Mouse (Mus musculus): ENCODE data around the gene Dab1. TPM values are rescaled to one million over a fixed set of nuclear protein-coding genes. Genes with fewer than 3 reads are reported as not detected.

Dab1 gene
- total and polyA plus RNA-seq, 2 experiments from 2014 or later: 47.9 to 109 TPM

DNA sequence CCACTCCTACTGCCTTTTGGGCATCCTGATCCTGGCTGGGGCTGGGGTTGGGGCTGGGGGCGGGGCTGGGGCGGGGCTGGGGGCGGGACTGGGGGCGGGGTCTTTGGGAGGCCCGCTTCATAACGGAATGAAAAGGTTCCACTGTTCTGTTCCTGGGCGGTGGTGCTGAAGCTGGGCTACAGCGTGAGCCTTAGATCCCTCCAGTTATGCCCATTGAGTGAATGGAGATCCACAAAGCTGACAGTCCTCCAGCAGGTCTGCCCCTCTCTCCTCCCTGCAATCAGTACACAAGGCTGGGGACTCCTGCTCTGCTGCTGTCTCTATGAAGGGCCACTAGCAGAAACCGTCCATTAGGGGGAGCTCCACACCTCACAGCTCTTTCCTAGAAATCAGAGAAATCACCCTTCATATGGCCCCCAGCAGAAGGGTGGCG is 895.4 kb downstream of the Dab1 start:
- H3K9me3 ChIP-seq (ENCODE audit: low read length): no peaks in the 10 kb centered on the region
- 5% methylated on average over 10 of the region's 10 CpGs for WGBS
- no peak overlapping the region for H3K27ac ChIP-seq (ENCODE audit: low read depth, low read length)
- peak; percentile 78 for TF ChIP-seq CTCF (IDR thresholded peaks at IDR 0.05)
- H3K27me3 ChIP-seq (ENCODE audit: insufficient read depth, low read length): no peaks in the 10 kb centered on the region
- peak overlapping the region; percentile 39 for H3K4me2 ChIP-seq (ENCODE audit: low read depth, low read length, poor library complexity, severe bottlenecking)
- H3K9ac ChIP-seq (replicated peaks; ENCODE audit: low read length, poor library complexity, severe bottlenecking): no peak overlapping the region
- no peak overlapping the region for H3K4me3 ChIP-seq (ENCODE audit: low read depth, low read length)
- no peaks in the 10 kb centered on the region for H3K4me1 ChIP-seq (ENCODE audit: insufficient read depth, low read length)
- no peaks in the 10 kb centered on the region for H3K36me3 ChIP-seq (ENCODE audit: insufficient read depth, low read length)
- DNase-seq (ENCODE audit: low spot score): peak; percentile 58
- ATAC-seq (ENCODE audit: low FRiP score): 0 out of 2 replicates have a peak, but pooled peaks have one; percentile 31

DNA sequence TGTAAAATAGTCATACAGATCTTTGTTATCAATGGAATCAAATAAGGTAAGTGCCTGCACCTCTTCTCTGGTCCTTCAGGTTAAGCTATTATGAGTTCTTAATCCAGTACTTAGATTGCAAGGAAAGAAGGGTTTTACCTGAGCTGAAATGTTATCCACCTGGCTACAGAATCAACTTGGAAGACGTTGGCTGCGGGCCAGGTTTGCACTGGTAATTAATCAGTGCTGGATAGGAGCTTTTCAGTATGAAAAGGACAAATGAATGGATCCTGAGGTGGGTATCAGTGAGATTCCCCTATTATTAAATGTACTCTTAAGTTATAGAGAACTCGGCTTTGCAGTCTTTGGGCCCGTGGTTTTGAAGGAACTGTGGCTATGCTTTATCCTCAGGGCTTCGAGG is 896.5 kb downstream of the Dab1 start:
- Histone ChIP-seq H3K4me2 (ENCODE audit: low read depth, low read length, poor library complexity, severe bottlenecking) (no peak overlapping the region), H3K36me3 (ENCODE audit: insufficient read depth, low read length) (no peaks in the 10 kb centered on the region), H3K4me1 (ENCODE audit: insufficient read depth, low read length) (no peaks in the 10 kb centered on the region), H3K9me3 (ENCODE audit: low read length) (no peaks in the 10 kb centered on the region), H3K27me3 (ENCODE audit: insufficient read depth, low read length) (no peaks in the 10 kb centered on the region), H3K4me3 (ENCODE audit: low read depth, low read length) (no peak overlapping the region), H3K9ac (replicated peaks; ENCODE audit: low read length, poor library complexity, severe bottlenecking) (no peak overlapping the region), H3K27ac (ENCODE audit: low read depth, low read length) (no peak overlapping the region)
- no peak for DNase-seq (ENCODE audit: low spot score)
- WGBS: 54% methylated on average over 5 of the region's 5 CpGs
- no peak for TF ChIP-seq CTCF (IDR thresholded peaks at IDR 0.05)
- ATAC-seq (ENCODE audit: low FRiP score): no peak

DNA sequence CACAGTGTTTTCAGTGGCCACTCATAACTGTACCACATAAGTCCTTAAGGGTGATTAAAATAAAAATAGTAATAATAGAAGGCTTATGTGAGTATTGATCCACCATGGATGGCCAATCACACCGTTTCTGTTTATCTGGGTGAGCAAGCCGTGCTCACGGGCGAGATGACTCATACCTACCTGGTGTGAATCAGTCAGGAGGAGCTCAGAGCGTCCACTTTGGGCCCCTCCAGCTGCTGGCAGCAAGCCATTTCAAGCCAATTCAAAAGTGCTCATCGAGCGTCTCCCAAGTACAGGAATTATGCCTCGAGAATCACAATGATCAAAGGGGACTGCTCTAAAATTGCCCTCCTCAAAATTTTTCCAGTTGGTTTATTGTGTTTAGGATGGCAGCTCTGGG is 903.2 kb downstream of the Dab1 start:
- Histone ChIP-seq H3K36me3 (ENCODE audit: insufficient read depth, low read length) (no peaks in the 10 kb centered on the region), H3K4me3 (ENCODE audit: low read depth, low read length) (no peak overlapping the region), H3K4me1 (ENCODE audit: insufficient read depth, low read length) (no peaks in the 10 kb centered on the region), H3K9ac (replicated peaks; ENCODE audit: low read length, poor library complexity, severe bottlenecking) (no peak overlapping the region), H3K27ac (ENCODE audit: low read depth, low read length) (no peak overlapping the region), H3K9me3 (ENCODE audit: low read length) (no peaks in the 10 kb centered on the region), H3K4me2 (ENCODE audit: low read depth, low read length, poor library complexity, severe bottlenecking) (no peak overlapping the region), H3K27me3 (ENCODE audit: insufficient read depth, low read length) (no peaks in the 10 kb centered on the region)
- no peak for TF ChIP-seq CTCF (IDR thresholded peaks at IDR 0.05)
- WGBS: 32% methylated on average over 8 of the region's 8 CpGs
- no peak for DNase-seq (ENCODE audit: low spot score)
- ATAC-seq (ENCODE audit: low FRiP score): no peak

DNA sequence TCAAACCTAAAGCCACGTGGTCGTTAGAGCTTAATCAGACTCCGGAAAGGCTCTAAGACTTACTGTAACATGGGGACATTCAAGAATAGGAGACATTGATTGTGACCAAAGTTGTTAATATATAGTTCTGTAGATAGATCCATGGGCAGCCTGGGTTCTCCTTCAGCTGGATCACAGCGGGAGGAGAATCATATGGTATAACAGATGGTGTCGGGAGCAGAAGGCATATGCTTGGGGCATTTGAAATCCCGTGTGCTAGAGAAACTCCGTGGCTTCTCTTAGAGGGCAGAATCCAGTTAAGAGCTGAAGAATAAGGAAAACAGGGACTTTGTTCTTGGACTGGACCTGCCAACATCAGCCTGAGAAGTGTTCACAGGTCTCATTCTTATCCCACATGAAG is 904.6 kb downstream of the Dab1 start:
- DNase-seq (ENCODE audit: low spot score) (no peak), ATAC-seq (ENCODE audit: low FRiP score) (no peak)
- WGBS: 81% methylated on average over 7 of the region's 7 CpGs
- H3K4me1 ChIP-seq (ENCODE audit: insufficient read depth, low read length): no peaks in the 10 kb centered on the region
- TF ChIP-seq CTCF (IDR thresholded peaks at IDR 0.05): no peak
- H3K4me2 ChIP-seq (ENCODE audit: low read depth, low read length, poor library complexity, severe bottlenecking): no peak overlapping the region
- H3K27ac ChIP-seq (ENCODE audit: low read depth, low read length): no peak overlapping the region
- H3K4me3 ChIP-seq (ENCODE audit: low read depth, low read length): no peak overlapping the region
- no peak overlapping the region for H3K9ac ChIP-seq (replicated peaks; ENCODE audit: low read length, poor library complexity, severe bottlenecking)
- no peaks in the 10 kb centered on the region for H3K27me3 ChIP-seq (ENCODE audit: insufficient read depth, low read length)
- H3K9me3 ChIP-seq (ENCODE audit: low read length): no peaks in the 10 kb centered on the region
- H3K36me3 ChIP-seq (ENCODE audit: insufficient read depth, low read length): no peaks in the 10 kb centered on the region

DNA sequence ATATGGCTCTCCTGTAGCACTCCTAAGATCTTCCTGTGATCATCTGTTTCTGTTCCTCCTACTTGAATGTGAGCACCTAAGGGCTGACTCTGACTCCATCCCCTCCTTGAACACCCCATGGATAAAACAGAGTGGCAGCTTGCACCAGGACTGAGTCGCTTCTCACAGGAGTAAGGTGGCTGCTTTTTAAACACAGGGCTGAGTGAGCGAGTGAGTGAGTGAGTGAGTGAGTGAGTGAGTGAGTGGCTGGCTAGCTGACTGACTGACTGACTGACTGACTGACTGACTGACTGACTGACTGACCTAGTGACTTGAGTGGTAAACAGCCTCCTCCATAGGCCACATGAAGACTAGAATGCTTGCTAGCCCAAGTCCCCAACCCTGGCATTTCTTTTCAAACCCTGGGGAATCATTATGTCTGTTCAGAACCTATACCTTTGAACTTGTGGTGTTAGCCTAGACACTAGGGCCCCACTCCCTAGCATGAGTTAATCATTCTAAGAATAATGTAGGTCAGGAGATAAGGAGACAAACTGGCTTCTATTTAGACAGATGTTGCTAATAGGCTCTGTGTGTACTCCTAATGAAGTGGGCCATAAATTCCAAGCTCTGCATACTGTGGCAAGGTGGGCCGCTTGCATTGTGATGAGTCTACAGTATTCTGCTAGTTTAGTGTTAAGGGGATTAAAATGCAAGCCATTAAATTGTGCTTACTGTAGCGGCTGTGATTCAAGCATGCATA is 910.9 kb downstream of the Dab1 start:
- Histone ChIP-seq H3K36me3 (ENCODE audit: insufficient read depth, low read length) (no peaks in the 10 kb centered on the region), H3K4me2 (ENCODE audit: low read depth, low read length, poor library complexity, severe bottlenecking) (no peak overlapping the region), H3K4me3 (ENCODE audit: low read depth, low read length) (no peak overlapping the region), H3K9ac (replicated peaks; ENCODE audit: low read length, poor library complexity, severe bottlenecking) (no peak overlapping the region), H3K4me1 (ENCODE audit: insufficient read depth, low read length) (no peaks in the 10 kb centered on the region), H3K27ac (ENCODE audit: low read depth, low read length) (no peak overlapping the region), H3K9me3 (ENCODE audit: low read length) (no peaks in the 10 kb centered on the region), H3K27me3 (ENCODE audit: insufficient read depth, low read length) (no peaks in the 10 kb centered on the region)
- no peak for TF ChIP-seq CTCF (IDR thresholded peaks at IDR 0.05)
- DNase-seq (ENCODE audit: low spot score) (no peak), ATAC-seq (ENCODE audit: low FRiP score) (no peak)
- WGBS: 87% methylated on average over 4 of the region's 4 CpGs

DNA sequence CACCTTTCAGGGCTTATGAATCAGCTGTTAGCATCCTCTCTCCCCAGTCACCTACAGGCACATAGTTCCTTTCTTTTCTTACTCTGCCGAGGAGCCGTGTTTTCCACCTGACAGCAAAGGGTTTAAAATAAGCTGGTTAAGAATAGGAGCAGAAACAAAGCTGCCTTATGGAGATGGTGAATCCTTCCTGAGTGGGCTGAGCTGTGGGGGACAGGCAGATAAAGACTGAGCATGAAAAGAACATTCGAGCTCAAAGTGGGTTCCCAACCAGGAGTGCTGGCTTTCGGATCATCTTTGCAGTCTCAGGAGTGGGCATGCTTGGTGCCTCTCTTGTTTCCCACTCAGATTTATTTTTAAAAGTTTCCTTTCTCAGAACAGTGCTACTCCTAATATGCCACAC is 913.7 kb downstream of the Dab1 start:
- TF ChIP-seq CTCF (IDR thresholded peaks at IDR 0.05): no peak
- no peak overlapping the region for H3K4me2 ChIP-seq (ENCODE audit: low read depth, low read length, poor library complexity, severe bottlenecking)
- no peaks in the 10 kb centered on the region for H3K36me3 ChIP-seq (ENCODE audit: insufficient read depth, low read length)
- no peaks in the 10 kb centered on the region for H3K9me3 ChIP-seq (ENCODE audit: low read length)
- no peaks in the 10 kb centered on the region for H3K27me3 ChIP-seq (ENCODE audit: insufficient read depth, low read length)
- H3K4me3 ChIP-seq (ENCODE audit: low read depth, low read length): no peak overlapping the region
- no peak for DNase-seq (ENCODE audit: low spot score)
- H3K9ac ChIP-seq (replicated peaks; ENCODE audit: low read length, poor library complexity, severe bottlenecking): no peak overlapping the region
- H3K4me1 ChIP-seq (ENCODE audit: insufficient read depth, low read length): no peaks in the 10 kb centered on the region
- 78% methylated on average over 4 of the region's 4 CpGs for WGBS
- ATAC-seq (ENCODE audit: low FRiP score): no peak
- no peak overlapping the region for H3K27ac ChIP-seq (ENCODE audit: low read depth, low read length)
